Mouse (Mus musculus) kidney, embryonic 14.5 days (tissue): ENCODE measurements at regions not wholly inside any gene's neighbourhood (a gene's known extent, or its start where the extent isn't known, plus 50 kb on each side); places are given as distances from the start of the nearest gene placed in this dataset.

Source experiments
- ATAC-seq: fragments of 200-750 bp; cut with Nextera tagmentation; 2 replicates; pipeline ENCODE4 v1.8.0; 2017; ENCODE audit warnings: moderate number of reproducible peaks, mild to moderate bottlenecking, moderate TSS enrichment, moderate library complexity; ENCODE audit not compliant: low FRiP score, low TSS enrichment
- H3K27ac ChIP-seq: fragments of 300-500 bp; sonication (generic); 2 replicates; pipeline ENCODE4 v1.5.1; 2014; ENCODE audit warnings: low read depth, mild to moderate bottlenecking, low read length, moderate library complexity, mixed read lengths
- H3K27me3 ChIP-seq: fragments of 300-500 bp; sonication (generic); 2 replicates; pipeline ENCODE4 v1.6.1; 2014; ENCODE audit warnings: mild to moderate bottlenecking, low read length; ENCODE audit not compliant: control insufficient read depth, insufficient read depth
- H3K36me3 ChIP-seq: fragments of 300-500 bp; sonication (generic); 2 replicates; pipeline ENCODE4 v1.6.1; 2014; ENCODE audit warnings: low read length, mixed read lengths; ENCODE audit not compliant: control insufficient read depth, insufficient read depth
- H3K4me1 ChIP-seq: fragments of 300-500 bp; sonication (generic); 2 replicates; pipeline ENCODE4 v1.6.1; 2014; ENCODE audit warnings: low read length, mixed read lengths; ENCODE audit not compliant: control insufficient read depth, insufficient read depth
- H3K4me2 ChIP-seq: fragments of 300-500 bp; sonication (generic); replicated peaks from 2 replicates; pipeline ENCODE4 v1.6.1; 2014; ENCODE audit warnings: low read depth, mild to moderate bottlenecking, low read length
- H3K4me3 ChIP-seq: fragments of 300-500 bp; sonication (generic); 2 replicates; pipeline ENCODE4 v1.5.1; 2014; ENCODE audit warnings: mild to moderate bottlenecking, low read length
- H3K9ac ChIP-seq: fragments of 300-500 bp; sonication (generic); 2 replicates; pipeline ENCODE4 v1.6.1; 2014; ENCODE audit warnings: low read depth, mild to moderate bottlenecking, low read length, moderate library complexity
- H3K9me3 ChIP-seq: fragments of 300-500 bp; sonication (generic); 2 replicates; pipeline ENCODE4 v1.6.1; 2016; ENCODE audit warnings: low read length; ENCODE audit not compliant: control insufficient read depth
- WGBS: fragments of 180-500 bp; shearing (Covaris S2); extraction: QIAGEN DNeasy Blood & Tissue Kit; methylation state at CpG from one replicate; pipeline ENCODE4 v1.1.7; 2014; 5-methylcytosine and 5-hydroxymethylcytosine counted together

DNA sequence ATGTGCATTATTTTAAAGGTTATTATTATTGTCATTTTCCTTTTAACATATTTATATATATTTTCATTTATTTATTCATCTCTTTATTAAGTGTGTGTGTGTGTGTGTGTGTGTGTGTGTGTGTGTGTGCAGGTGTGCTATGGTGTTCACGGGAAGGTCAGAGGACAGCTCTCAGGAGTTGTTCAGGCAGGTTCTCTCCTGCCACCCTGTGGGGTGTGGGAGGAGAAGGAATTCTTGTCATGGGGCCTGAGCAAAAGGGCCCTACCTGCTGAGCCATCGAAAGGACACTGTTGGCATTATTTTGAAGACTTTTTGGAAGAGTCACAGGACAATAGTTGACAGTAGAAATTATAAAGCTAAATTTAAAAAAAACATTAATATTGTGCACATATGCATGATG, 216.4 kb upstream of the Gadl1 start:
- Histone ChIP-seq H3K36me3 (no peaks in the 10 kb centered on the region), H3K4me2 (no peak overlapping the region), H3K4me3 (no peak overlapping the region), H3K4me1 (no peaks in the 10 kb centered on the region), H3K9ac (no peak overlapping the region), H3K27ac (no peak overlapping the region), H3K27me3 (no peaks in the 10 kb centered on the region), H3K9me3 (no peaks in the 10 kb centered on the region)
- WGBS = 71% methylated on average over 2 of the region's 2 CpGs
- ATAC-seq = no peak

DNA sequence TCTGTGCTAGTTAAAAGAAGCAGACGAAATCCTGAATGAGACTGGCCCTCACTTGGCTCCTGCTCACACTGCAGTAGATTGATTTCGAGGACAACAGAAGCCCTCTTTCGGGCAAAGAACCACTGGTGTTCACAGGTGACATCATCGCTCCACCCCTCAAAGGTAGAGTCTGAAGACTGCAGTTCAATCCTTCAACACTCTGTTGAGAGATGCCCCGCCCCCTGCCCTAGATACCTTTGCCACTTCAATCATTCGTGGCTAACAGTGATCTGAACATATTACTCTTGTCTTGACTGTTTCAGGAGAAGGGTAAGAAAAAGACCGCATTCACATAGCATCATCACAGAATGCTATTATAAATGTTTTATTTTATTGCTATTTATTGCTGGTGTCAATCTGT, 205.5 kb upstream of the Gadl1 start:
- Histone ChIP-seq H3K4me2 (no peak overlapping the region), H3K27ac (no peak overlapping the region), H3K9ac (no peak overlapping the region), H3K9me3 (no peaks in the 10 kb centered on the region), H3K27me3 (no peaks in the 10 kb centered on the region), H3K4me3 (no peak overlapping the region), H3K4me1 (no peaks in the 10 kb centered on the region), H3K36me3 (no peaks in the 10 kb centered on the region)
- no peak for ATAC-seq
- WGBS = 95% methylated on average over 7 of the region's 7 CpGs

DNA sequence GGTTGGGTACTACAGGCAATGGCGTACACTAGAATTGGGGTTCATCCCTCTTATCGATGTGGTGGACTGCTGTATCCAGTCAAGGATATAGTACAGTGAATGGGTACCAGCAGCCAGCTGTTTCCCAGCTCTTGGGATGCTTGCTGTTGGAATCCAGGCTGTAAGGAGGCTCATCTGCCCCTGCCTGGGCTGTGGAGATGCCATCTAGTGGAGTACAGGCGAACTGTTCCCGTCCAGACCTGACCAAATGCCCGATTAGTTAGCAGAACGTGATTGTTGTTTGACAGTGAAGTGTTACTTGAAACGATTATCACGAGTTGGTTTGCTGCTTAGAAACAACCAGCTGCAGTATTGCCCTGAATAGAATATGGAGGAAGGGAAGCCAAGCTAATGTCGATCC, 205.0 kb upstream of the Gadl1 start:
- no peaks in the 10 kb centered on the region for H3K9me3 ChIP-seq
- no peak for ATAC-seq
- H3K4me3 ChIP-seq = no peak overlapping the region
- no peak overlapping the region for H3K9ac ChIP-seq
- H3K4me1 ChIP-seq = no peaks in the 10 kb centered on the region
- H3K27ac ChIP-seq = no peak overlapping the region
- H3K27me3 ChIP-seq = no peaks in the 10 kb centered on the region
- 32% methylated on average over 9 of the region's 9 CpGs for WGBS
- H3K36me3 ChIP-seq = no peaks in the 10 kb centered on the region
- no peak overlapping the region for H3K4me2 ChIP-seq

DNA sequence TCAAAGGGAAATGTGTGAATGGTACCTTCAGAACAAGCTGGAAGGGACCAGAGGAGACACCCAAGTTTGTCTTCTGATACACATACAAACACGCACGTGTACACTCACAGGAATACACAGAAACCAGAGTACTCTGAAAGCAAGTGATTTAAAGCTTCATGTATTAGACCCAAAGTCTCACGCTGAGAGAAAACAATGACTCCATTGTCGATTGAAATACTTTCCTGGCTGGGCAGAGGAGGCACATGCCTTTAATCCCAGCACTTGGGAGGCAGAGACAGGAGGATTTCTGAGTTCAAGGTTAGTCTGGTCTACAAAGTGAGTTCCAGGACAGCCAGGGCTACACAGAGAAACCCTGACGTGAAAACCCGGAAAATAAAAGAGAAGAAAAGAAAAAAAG, 203.5 kb upstream of the Gadl1 start:
- ATAC-seq = no peak
- no peak overlapping the region for H3K9ac ChIP-seq
- no peaks in the 10 kb centered on the region for H3K27me3 ChIP-seq
- no peak overlapping the region for H3K27ac ChIP-seq
- no peaks in the 10 kb centered on the region for H3K9me3 ChIP-seq
- no peak overlapping the region for H3K4me2 ChIP-seq
- no peaks in the 10 kb centered on the region for H3K36me3 ChIP-seq
- no peaks in the 10 kb centered on the region for H3K4me1 ChIP-seq
- no peak overlapping the region for H3K4me3 ChIP-seq
- 90% methylated on average over 6 of the region's 6 CpGs for WGBS

DNA sequence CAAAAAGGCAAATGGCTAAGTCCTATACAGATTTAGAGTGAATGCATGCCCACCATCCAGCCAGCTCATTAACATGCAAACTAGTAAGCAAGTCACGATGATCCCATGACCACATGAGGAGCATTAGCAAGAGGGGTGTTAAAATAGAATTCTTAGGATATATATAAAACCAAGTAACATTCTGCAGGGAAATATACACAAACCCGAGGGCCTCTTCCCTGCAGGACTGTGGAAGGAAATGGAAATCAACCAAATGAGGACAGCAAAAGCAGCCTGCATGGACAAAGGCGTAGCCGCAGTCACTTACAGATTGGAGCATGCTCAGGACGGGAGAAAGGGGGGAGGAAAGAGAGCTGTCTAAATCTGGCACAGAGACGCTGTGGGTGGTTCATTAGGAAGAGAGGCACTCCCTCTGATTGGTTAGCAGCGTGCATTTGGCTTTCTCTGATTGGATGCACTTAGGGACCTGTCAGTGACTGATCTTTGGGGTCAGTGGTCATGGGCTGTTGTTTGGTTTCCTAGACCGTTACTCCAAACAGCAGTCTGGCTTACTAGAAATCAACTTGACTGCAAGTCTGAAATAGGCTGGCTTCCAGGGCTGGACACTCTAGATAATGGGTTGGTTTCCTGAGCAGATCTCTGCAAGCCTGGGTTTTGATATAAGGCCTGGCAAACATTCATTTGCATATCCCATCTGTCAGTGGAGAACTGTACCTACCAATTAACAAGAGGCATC, 200.9 kb upstream of the Gadl1 start:
- peak; percentile 93 for ATAC-seq
- Histone ChIP-seq H3K27ac (no peak overlapping the region; the same call in 1 of the 2 replicates), H3K36me3 (no peaks in the 10 kb centered on the region), H3K9ac (no peak overlapping the region), H3K27me3 (no peaks in the 10 kb centered on the region), H3K4me3 (no peak overlapping the region), H3K4me1 (no peaks in the 10 kb centered on the region), H3K4me2 (no peak overlapping the region), H3K9me3 (no peaks in the 10 kb centered on the region)
- 32% methylated on average over 8 of the region's 8 CpGs for WGBS

DNA sequence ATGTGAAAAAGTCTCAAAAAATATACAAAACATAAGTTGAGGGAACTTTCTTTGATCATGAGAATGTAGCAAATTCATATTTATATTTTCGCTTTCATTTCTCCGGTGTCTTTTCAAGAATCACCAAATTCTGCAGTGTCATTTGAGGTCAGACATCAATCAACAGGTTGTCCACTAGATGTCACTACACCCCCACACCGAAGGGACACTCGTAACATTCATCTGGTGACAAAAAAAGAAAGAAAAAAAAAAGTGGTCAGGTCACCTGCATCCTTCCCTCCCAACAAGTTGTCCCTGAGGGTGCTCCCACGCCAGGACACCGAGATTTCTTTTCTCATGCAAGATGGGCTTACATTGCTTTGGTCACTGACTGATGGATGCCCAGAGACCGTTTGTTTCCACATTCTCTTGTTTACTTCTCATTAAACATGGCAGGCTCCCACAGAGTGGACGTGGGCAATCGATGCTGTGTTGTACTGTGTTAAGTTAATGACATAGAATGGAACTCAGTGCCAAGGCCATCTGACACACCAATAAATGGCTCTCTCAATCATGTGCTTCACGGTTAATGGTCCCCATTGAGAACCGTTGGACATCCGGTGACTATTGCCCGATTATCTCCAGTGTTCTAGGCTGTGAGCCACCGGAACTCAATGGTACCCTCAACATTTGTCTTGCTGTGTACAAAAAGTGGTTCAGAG, 199.1 kb upstream of the Gadl1 start:
- no peaks in the 10 kb centered on the region for H3K36me3 ChIP-seq
- no peaks in the 10 kb centered on the region for H3K9me3 ChIP-seq
- ATAC-seq = no peak
- H3K4me2 ChIP-seq = no peak overlapping the region
- no peaks in the 10 kb centered on the region for H3K4me1 ChIP-seq
- no peaks in the 10 kb centered on the region for H3K27me3 ChIP-seq
- H3K27ac ChIP-seq = no peak overlapping the region
- 80% methylated on average over 14 of the region's 14 CpGs for WGBS
- no peak overlapping the region for H3K9ac ChIP-seq
- no peak overlapping the region for H3K4me3 ChIP-seq

DNA sequence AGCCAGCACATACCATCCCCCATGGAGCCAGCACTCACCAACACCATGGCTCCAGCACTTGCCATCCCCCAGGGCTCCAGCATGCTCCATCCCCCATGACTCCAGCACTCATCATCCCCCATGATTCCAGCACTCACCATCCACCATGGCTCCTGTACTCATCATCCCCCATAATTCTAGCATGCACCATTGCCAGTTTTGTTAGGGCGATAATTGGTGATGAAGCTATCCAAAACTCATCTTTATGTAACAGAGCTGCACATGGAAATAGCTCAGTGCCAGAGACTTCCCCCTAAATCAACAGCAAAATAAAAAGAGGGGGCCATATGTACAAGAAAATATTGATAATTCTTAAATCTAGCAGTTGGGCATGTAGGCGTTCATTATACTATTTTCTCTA, 188.9 kb upstream of the Gadl1 start:
- WGBS = 93% methylated on average over 2 of the region's 2 CpGs
- H3K27ac ChIP-seq = no peak overlapping the region
- no peaks in the 10 kb centered on the region for H3K4me1 ChIP-seq
- H3K4me3 ChIP-seq = no peak overlapping the region
- no peaks in the 10 kb centered on the region for H3K36me3 ChIP-seq
- H3K27me3 ChIP-seq = no peaks in the 10 kb centered on the region
- no peak overlapping the region for H3K4me2 ChIP-seq
- H3K9me3 ChIP-seq = peaks cover 6% of the 10 kb centered on the region; the same call in 1 of the 2 replicates
- no peak overlapping the region for H3K9ac ChIP-seq
- no peak for ATAC-seq

DNA sequence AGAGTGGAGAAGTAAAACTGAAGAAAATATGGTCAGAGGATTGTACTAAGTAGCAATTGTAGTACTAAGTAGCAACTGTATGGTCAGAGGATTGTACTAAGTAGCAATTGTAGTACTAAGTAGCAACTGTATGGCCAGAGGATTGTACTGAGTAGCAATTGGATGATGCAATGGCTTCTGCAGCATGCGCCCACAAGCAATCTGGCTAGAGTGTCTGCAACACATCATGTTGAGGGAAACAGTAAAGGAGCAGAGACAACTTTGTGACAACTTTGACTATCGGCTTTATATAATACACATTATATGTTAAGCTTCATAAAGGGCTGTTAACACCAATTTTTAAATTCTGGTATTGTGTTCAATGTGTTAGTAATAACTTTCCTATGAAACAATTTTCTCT, 188.4 kb upstream of the Gadl1 start:
- 94% methylated on average over 2 of the region's 2 CpGs for WGBS
- Histone ChIP-seq H3K4me2 (no peak overlapping the region), H3K9me3 (peaks cover 7% of the 10 kb centered on the region; the same call in 1 of the 2 replicates), H3K4me3 (no peak overlapping the region), H3K27me3 (no peaks in the 10 kb centered on the region), H3K9ac (no peak overlapping the region), H3K27ac (no peak overlapping the region), H3K36me3 (no peaks in the 10 kb centered on the region), H3K4me1 (no peaks in the 10 kb centered on the region)
- ATAC-seq = no peak

DNA sequence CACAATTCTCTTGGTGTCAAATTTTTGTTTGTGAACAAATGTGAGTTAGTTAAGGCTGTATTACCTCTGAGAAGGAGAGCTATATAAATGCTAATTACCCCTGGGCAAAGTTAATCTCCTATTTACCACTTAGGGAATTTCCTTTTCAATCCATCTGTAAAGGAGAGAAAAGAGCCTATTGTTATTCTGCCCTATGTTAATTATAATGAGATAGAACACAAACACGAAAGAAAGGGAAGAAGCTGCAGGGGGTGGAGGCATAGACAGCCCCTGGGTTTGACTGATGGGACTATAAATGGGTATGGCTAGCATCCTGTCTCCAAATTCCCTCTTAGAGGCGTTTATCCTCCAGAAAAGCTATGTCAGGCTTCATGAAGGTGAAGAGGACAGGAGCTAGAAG, 185.2 kb upstream of the Gadl1 start:
- WGBS = 15% methylated on average over 2 of the region's 2 CpGs

More for the DNA sequence above, 185.2 kb upstream of the Gadl1 start:
- Histone ChIP-seq H3K9ac (no peak overlapping the region), H3K36me3 (no peaks in the 10 kb centered on the region), H3K4me3 (no peak overlapping the region), H3K4me2 (no peak overlapping the region), H3K27ac (no peak overlapping the region), H3K9me3 (peaks cover 7% of the 10 kb centered on the region; the same call in 1 of the 2 replicates), H3K27me3 (no peaks in the 10 kb centered on the region), H3K4me1 (no peaks in the 10 kb centered on the region)
- ATAC-seq = no peak
